Mouse (Mus musculus): ENCODE measurements around the gene Bcl9l. TPM values are rescaled to one million over a fixed set of nuclear protein-coding genes. Genes with fewer than 3 reads are reported as not detected.

Gene Bcl9l
- total and polyA plus RNA-seq, 3 experiments = 41.9 to 64.5 (median 61.1) TPM

- DNase-seq = peak; percentile 58
Observed at GRCm38 (mm10) chr9:44497624-44498377, 15.2 kb downstream of the Bcl9l start.

- DNase-seq = peak; percentile 89
Observed at GRCm38 (mm10) chr9:44498421-44499355, 16.1 kb downstream of the Bcl9l start.

GRCm38 (mm10) chr9:44499356-44500162 lies 16.9 kb downstream of the Bcl9l start:
- DNase-seq = peak; percentile 55

- peak; percentile 35 for DNase-seq
Observed at GRCm38 (mm10) chr9:44500163-44500533, 17.5 kb downstream of the Bcl9l start.

- no peak for DNase-seq
Observed at GRCm38 (mm10) chr9:44500638-44501175, 18.1 kb downstream of the Bcl9l start.

GRCm38 (mm10) chr9:44501206-44501879 lies 18.7 kb downstream of the Bcl9l start:
- no peak for DNase-seq

- DNase-seq = peak; percentile 78
Observed at GRCm38 (mm10) chr9:44502006-44502405, 19.4 kb downstream of the Bcl9l start.

- no peak for DNase-seq
Observed at GRCm38 (mm10) chr9:44504893-44505823, 22.5 kb downstream of the Bcl9l start.

GRCm38 (mm10) chr9:44505824-44506467 lies 23.3 kb downstream of the Bcl9l start:
- no peak for DNase-seq

GRCm38 (mm10) chr9:44506566-44506965 lies 23.9 kb downstream of the Bcl9l start:
- DNase-seq = no peak

GRCm38 (mm10) chr9:44507345-44507744 lies 24.7 kb downstream of the Bcl9l start:
- DNase-seq = no peak

- peak; percentile 16 for DNase-seq
Observed at GRCm38 (mm10) chr9:44508124-44508619, 25.5 kb downstream of the Bcl9l start.

GRCm38 (mm10) chr9:44508721-44509486 lies 26.3 kb downstream of the Bcl9l start:
- DNase-seq = peak; percentile 14

GRCm38 (mm10) chr9:44509487-44510354 lies 27.1 kb downstream of the Bcl9l start:
- peak; percentile 93 for DNase-seq

GRCm38 (mm10) chr9:44510355-44510871 lies 27.8 kb downstream of the Bcl9l start:
- DNase-seq = no peak

GRCm38 (mm10) chr9:44510872-44511601 lies 28.4 kb downstream of the Bcl9l start:
- peak; percentile 46 for DNase-seq

Measured in adrenal gland, adult 2 months (tissue).